Mouse (Mus musculus) CD4-positive helper T cell, adult 2 months (primary cell): Measurements from ENCODE around the gene Atxn3.

Experiments used
- DNase-seq: peaks from one replicate; pipeline ENCODE4 v3.0.0-alpha.2; 2012; ENCODE audit warnings: low read depth, missing footprints, low spot score

Atxn3 gene

GRCm38 (mm10) chr12:101957942-101958544, at the start of gene Atxn3:
TSS of gene Atxn3 (minus strand) at chr12:101958246.
- DNase-seq = peak; percentile 97

- no peak for DNase-seq
Observed at GRCm38 (mm10) chr12:102000785-102001184, 42.7 kb upstream of the Atxn3 start.

DNA sequence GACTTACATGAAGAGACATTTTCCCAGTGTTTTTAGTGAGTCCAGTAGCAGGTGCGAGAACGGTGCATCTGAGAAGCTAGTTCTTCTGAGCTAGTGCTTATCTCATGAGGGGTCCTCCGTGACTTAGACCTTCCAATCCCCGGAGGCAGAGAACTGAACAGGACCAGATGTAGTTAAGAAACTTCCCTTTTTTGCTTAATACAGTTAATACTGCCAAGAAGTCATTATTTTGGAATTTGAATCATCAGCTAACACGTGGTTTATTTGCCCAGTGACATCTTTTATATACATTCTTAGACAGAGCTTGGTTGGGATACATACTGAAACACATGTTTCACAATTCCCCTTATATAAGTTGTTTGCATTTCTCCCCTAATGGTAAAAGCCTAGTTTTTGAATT, 40.9 kb upstream of the Atxn3 start:
- DNase-seq = no peak

DNA sequence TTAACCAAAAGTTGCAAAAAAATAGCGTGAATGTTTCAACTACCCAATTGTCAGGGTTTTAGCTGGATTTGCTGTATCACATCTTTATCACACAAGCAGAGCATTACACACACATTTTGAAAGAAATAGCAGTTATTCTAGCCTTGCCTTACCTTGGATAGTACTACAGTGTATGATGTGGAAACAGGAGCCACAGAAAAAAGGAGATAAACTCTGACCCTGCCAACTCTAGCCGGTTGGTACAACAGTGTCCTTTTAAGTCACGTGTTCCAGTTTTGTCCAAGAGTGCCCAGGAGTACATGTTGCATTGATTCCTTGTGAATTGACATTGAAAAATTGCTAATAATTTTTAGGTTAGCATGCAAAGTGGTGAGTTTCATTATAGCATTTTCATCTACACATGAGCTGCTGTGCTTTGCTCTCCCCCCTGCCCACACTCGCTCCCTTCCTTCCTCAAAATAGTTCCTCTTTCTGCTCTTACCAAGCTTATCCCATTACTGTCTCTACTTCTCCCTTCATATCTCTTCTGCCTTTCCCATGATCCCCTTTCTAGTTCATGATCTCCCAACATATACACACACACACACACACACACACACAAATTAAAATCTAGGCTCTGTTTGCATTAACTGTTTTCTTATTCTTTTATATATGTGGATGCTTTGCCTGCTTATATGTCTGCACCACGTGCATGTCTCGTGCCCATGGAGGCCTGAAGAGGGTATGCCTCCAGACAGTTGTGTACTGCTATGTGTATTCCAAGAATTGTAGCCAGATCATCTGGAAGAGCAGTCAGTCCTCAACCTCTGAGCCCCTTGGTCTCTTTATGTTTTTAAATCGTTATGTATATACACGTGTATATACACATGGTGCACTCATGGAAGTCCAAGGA, 36.8 kb upstream of the Atxn3 start:
- no peak for DNase-seq

GRCm38 (mm10) chr12:101987659-101988058, 29.6 kb upstream of the Atxn3 start:
- DNase-seq = no peak

DNA sequence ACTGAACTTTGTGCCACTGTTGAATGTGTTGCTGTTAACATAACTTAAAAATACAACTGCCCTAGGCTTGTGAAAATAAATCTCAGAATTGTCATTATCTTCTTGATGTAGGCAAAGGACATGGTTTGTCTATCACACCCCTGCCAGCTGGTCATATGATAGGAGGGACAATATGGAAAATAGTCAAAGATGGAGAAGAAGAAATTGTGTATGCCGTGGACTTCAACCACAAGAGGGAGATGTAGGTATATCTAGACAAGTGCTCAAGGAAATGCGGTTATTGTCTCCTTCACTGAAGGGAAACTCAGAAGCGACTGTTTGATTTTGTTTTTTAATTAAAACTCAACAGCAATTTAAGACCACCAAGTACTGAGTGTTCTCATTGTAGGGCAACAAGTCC, 27.1 kb upstream of the Atxn3 start:
- peak; percentile 28 for DNase-seq

- no peak for DNase-seq
Observed at GRCm38 (mm10) chr12:101982977-101983376, 24.9 kb upstream of the Atxn3 start.

GRCm38 (mm10) chr12:101981559-101981958, 23.5 kb upstream of the Atxn3 start:
- no peak for DNase-seq

- peak; percentile 37 for DNase-seq
Observed at GRCm38 (mm10) chr12:101980266-101980665, 22.2 kb upstream of the Atxn3 start.

DNA sequence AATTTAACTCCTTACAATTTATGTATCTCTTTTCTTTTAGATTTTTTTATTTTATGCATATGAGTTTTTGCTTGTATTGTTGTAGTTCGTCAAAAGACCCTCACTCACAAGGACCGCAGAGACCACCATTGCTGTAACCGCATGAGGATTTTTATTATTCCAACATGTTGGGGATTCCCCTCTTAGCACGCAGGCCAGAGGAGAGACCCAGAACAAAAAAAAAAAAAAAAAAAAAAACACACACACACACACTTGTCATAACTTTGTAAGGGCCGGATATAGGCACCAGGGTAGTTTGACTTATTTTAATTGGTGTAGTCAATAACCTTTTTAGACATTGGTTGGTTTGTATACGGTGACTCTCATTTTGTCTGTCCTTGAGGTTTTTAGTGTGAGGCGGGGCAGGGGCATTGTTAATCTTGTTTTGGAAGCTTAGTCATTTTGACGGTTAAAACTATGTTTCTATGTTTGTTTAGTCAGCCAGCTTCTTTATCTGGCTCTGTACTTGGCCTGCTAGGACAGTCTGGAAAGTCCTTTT, 21.2 kb upstream of the Atxn3 start:
- peak; percentile 66 for DNase-seq

DNA sequence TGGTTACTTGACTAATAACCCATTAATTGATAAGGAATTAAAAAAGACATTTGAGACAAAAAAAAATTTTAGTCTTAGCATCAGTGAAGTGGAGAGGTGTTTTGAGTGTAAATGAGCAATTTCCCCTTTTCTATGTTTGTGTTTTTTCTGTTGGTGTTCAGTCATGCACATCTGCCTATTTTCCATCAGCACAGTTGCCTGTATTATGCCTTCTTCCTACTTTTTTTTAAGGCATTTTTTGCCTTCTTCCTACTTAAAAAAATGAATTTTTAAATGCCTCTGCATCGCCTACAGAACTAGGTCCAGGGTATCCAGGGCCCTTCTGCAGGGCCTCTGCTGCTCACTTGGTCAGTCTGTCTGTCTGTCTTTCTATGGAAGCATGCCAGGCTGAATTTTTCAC, 20.5 kb upstream of the Atxn3 start:
- no peak for DNase-seq

DNA sequence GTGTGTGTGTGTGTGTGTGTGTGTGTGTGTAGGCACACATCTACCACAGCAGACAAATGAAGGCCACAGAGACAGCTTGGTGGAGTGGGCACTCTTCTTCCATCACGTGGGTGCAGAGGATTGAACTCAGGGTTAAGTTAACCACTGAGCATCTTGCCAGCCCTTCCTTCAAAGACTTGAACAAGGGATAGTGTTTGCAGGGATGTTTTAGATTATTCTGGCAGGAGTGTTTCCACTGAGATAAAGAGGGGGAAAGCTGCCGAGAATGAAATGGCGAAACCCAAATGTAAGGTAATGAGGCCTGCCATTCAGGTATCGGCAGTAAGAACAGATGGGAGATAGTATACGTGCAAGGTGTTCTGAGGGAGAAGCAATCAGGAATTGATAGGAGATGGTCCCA, 20.1 kb upstream of the Atxn3 start:
- no peak for DNase-seq

- no peak for DNase-seq
Observed at GRCm38 (mm10) chr12:101977404-101977915, 19.4 kb upstream of the Atxn3 start.

GRCm38 (mm10) chr12:101976651-101977403, 18.8 kb upstream of the Atxn3 start:
- peak; percentile 43 for DNase-seq

- peak; percentile 89 for DNase-seq
Observed at GRCm38 (mm10) chr12:101975601-101976571, 17.8 kb upstream of the Atxn3 start, which contains the start of gene Cpsf2. TSS of gene Cpsf2 (plus strand) at chr12:101975988.

- no peak for DNase-seq
Observed at GRCm38 (mm10) chr12:101975167-101975600, 17.1 kb upstream of the Atxn3 start.

- peak; percentile 31 for DNase-seq
Observed at GRCm38 (mm10) chr12:101974571-101974970, 16.5 kb upstream of the Atxn3 start.

- DNase-seq = no peak
Observed at GRCm38 (mm10) chr12:101972230-101972629, 14.2 kb upstream of the Atxn3 start.

GRCm38 (mm10) chr12:101971311-101971710, 13.3 kb upstream of the Atxn3 start:
- peak; percentile 45 for DNase-seq
